Mouse (Mus musculus) liver, postnatal 0 days (tissue): ENCODE measurements around the gene Cir1.

ENCODE experiments used
- CTCF ChIP-seq: sonication (generic); IDR thresholded peaks from 2 replicates; pipeline ENCODE4 v1.5.1; 2016; ENCODE audit warnings: antibody characterized with exemption, low read depth
- EP300 ChIP-seq: IDR thresholded peaks from 2 replicates; pipeline ENCODE4 v1.6.1; 2016; ENCODE audit warnings: antibody characterized with exemption, low read depth, mild to moderate bottlenecking

- TF ChIP-seq EP300 (no peak), CTCF (no peak)
These were observed 34.8 kb downstream of the Cir1 start for GRCm38 (mm10) chr2:73277709-73278075.
